Mouse (Mus musculus): ENCODE measurements around the gene Rab31. TPM values are rescaled to one million over a fixed set of nuclear protein-coding genes. Genes with fewer than 3 reads are reported as not detected.

Rab31 gene
- polyA plus RNA-seq, 1 experiment = 48.9 TPM

DNA sequence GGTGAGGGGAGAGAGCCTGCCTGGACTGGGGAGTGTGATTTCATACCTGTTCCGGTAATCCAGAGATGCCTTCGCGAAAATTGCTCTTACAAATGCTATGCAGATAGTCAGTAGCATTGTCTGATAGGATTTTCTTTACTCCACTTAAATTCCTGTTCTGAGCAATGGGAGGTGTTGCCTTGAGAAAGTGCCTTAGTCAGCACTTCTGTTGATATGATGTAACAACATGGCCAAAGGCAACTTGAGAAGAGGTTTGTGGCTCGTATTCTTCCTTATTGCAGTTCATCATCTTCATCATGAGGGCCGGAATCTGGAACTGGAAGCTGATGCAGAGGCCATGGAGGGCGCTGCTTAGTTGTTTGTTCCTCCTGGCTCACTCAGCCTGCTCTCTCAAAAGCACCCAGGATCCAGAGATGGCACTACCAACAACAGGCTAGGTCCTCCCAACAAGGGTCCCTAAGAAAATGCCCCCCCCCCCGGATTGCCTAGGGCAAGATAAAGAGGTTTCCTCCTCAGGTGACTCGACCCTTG lies 12.1 kb upstream of the Rab31 start:
- TF ChIP-seq CTCF (IDR thresholded peaks at IDR 0.05; ENCODE audit: insufficient read depth, low read length) (no peak), POLR2A (IDR thresholded peaks at IDR 0.05; ENCODE audit: borderline replicate concordance, extremely low read depth, low read depth, low read length) (no peak)
- Histone ChIP-seq H3K4me1 (ENCODE audit: control insufficient read depth, insufficient read depth, low read length) (peaks cover 15% of the 10 kb centered on the region), H3K4me3 (replicated peaks; ENCODE audit: extremely low read depth, low read depth, low read length) (peak overlapping the region; percentile 9)
- DNase-seq = no peak
- 57% methylated on average over 8 of the region's 8 CpGs for WGBS

DNA sequence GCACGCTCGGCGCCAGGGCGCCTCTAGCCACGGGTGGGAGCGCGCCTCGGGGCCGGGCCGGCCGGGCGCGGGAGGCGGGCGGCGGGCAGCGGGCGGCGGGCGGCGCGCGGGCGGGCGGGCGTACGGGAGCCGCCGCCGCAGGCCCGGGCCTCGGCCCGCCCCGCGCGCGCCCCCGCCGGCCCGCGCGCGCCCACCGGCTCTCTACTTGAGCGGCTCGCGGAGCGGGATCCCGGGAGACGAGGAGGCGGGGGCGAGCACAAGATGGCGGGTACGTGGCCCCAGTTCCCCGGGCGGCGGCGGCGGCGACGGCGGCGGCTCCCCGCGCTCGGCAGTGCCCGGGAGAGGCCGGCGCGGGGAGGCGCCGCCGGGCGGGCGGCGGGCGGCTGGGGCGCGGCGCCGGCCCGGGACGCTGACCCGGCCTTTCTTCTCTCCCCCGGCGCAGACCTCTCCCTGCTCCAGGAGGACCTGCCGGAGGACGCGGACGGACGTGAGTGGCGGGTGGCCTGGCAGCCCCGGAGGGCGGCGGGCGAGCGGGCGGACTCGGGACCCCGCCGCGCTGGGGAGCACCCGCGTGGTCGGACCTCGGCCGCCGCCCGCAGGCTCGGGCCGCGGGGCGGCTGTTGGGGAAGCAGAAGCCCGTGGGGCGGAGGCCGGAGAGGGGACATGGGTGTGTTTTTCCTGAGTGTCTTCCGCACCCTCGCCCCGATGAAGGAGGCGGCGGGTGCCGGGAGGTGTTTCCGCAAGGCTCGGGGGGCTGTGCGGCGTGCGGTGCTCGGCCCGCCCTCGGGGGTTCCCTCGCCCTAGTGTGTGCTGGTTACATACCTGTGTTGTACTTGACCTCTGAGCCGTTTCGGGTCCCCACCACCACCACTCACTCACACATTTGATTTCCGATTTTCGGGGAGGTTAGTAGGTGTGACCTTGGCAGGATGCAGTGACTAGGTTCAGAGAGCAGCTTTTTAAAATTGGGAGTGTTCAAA lies 10.9 kb upstream of the Rab31 start:
- peak overlapping the region; percentile 83 for H3K4me3 ChIP-seq (replicated peaks; ENCODE audit: extremely low read depth, low read depth, low read length)
- WGBS = 2% methylated on average over 90 of the region's 135 CpGs
- H3K4me1 ChIP-seq (ENCODE audit: control insufficient read depth, insufficient read depth, low read length) = peaks cover 12% of the 10 kb centered on the region
- DNase-seq = peak; percentile 72
- TF ChIP-seq POLR2A (IDR thresholded peaks at IDR 0.05; ENCODE audit: borderline replicate concordance, extremely low read depth, low read depth, low read length) (0 out of 2 replicates have a peak, but pooled peaks have one; percentile 17), CTCF (IDR thresholded peaks at IDR 0.05; ENCODE audit: insufficient read depth, low read length) (no peak)

DNA sequence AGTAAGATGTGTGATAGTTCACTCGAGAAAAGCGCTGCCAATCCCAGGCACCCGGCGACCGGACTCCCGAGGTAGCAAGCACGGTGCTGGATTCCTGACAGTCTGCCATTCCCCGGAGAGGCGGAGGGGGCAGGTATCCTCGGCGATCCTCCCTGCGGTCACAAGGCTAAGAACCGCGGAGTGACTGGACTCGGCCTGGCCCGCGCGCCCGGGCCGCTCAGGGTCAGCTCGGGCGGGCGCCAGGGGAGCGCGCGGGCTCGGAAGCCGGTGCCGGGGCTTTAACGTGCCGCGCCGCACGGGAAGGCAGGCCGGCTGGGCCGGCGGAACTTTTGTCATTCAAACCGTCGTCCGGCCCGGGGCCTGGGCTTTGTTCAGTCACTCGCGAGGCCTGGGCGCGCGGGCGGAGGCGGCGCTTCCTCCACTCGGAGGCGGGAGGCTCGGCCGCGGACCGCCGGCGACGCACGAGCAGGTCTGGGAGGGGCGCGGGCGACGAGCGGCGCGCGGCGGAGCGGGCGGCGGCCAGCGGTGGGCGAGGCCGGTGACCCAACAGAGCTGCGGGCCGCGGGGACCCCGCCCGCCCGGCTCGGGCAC lies 10.1 kb upstream of the Rab31 start, which contains the start of gene Ppp4r1:
TSS of gene Ppp4r1 (plus strand) at position 23 of the 591 bp plus-strand sequence.
- WGBS = under 1% methylated on average over 70 of the region's 81 CpGs

DNA sequence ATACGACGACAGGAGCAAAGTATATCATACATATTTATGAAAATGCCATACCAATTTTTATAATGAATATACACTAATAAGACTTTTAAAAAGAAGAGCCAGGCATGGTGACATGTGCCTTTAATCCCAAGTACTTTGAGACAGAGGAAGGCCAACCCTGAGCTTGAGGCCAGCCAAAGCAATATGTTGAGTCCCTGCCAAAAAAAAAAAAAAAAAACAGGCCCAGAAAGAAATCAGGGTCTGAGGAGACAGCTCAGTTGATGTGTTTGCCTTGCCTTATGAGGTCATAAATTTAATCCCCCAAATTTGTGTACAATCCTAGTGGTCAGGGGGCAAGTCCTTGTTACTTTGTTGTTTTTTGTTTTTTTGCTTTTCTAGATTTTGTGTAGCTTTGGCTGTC lies 8.4 kb upstream of the Rab31 start:
- TF ChIP-seq CTCF (IDR thresholded peaks at IDR 0.05; ENCODE audit: insufficient read depth, low read length) = no peak
- no peak for DNase-seq
- 85% methylated on average over 2 of the region's 2 CpGs for WGBS
- Histone ChIP-seq H3K4me3 (replicated peaks; ENCODE audit: extremely low read depth, low read depth, low read length) (no peak overlapping the region), H3K4me1 (ENCODE audit: control insufficient read depth, insufficient read depth, low read length) (peaks cover 10% of the 10 kb centered on the region)

More for the DNA sequence above, 10.1 kb upstream of the Rab31 start, which contains the start of gene Ppp4r1:
- DNase-seq = peak; percentile 84
- Histone ChIP-seq H3K4me3 (replicated peaks; ENCODE audit: extremely low read depth, low read depth, low read length) (peak within 1 kb of the TSS; percentile 83), H3K4me1 (ENCODE audit: control insufficient read depth, insufficient read depth, low read length) (peaks cover 12% of the 10 kb centered on the region)
- TF ChIP-seq CTCF (IDR thresholded peaks at IDR 0.05; ENCODE audit: insufficient read depth, low read length) (0 out of 2 replicates have a peak, but pooled peaks have one; percentile 1), POLR2A (IDR thresholded peaks at IDR 0.05; ENCODE audit: borderline replicate concordance, extremely low read depth, low read depth, low read length) (0 out of 2 replicates have a peak, but pooled peaks have one; percentile 27)

DNA sequence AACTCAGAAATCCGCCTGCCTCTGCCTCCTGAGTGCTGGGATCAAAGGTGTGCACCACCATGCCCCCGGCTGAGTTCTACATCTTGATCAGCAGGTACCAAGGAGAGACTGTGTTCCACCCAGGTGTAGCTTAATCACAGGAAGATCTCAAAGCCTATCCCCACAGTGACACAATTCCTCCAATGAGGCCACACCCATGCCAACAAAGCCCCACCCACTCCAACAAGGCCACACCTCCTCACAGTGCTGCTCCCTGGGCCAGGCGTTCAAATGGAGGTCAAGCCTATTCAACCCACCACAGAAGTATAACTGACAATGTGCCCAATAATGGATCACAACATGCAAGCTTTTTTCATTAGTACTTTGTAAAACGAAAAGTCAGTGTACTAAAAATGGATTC lies 4.9 kb upstream of the Rab31 start:
- no peak for DNase-seq
- Histone ChIP-seq H3K4me1 (ENCODE audit: control insufficient read depth, insufficient read depth, low read length) (peaks cover 5% of the 10 kb centered on the region), H3K4me3 (replicated peaks; ENCODE audit: extremely low read depth, low read depth, low read length) (no peak overlapping the region)
- TF ChIP-seq CTCF (IDR thresholded peaks at IDR 0.05; ENCODE audit: insufficient read depth, low read length) (no peak), POLR2A (IDR thresholded peaks at IDR 0.05; ENCODE audit: borderline replicate concordance, extremely low read depth, low read depth, low read length) (no peak)
- 85% methylated on average over 4 of the region's 4 CpGs for WGBS

DNA sequence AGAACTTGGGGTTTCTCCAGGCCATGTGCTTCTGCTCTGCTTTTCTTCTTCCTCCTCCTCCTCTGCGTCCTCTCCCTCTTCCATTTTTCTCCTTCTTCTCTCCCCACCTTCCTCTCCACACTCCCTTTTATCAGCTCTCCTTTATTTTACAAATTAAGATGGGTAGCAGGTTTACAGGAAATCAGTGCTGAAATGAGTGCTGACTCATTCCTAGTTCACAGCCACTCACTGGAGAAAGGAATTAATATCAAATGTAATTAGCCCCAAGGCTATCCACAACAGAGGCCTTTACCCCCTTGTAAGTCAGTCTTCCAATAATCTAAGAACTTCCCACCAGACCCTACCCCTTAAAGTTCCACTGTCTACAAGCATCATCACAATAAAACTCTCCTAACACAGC lies 3.7 kb upstream of the Rab31 start:
- DNase-seq = no peak
- H3K4me3 ChIP-seq (replicated peaks; ENCODE audit: extremely low read depth, low read depth, low read length) = no peak overlapping the region
- TF ChIP-seq POLR2A (IDR thresholded peaks at IDR 0.05; ENCODE audit: borderline replicate concordance, extremely low read depth, low read depth, low read length) (no peak), CTCF (IDR thresholded peaks at IDR 0.05; ENCODE audit: insufficient read depth, low read length) (no peak)
- WGBS = 90% methylated on average over 1 of the region's 1 CpGs
- H3K4me1 ChIP-seq (ENCODE audit: control insufficient read depth, insufficient read depth, low read length) = no peaks in the 10 kb centered on the region; the same call in none of the 2 replicates

DNA sequence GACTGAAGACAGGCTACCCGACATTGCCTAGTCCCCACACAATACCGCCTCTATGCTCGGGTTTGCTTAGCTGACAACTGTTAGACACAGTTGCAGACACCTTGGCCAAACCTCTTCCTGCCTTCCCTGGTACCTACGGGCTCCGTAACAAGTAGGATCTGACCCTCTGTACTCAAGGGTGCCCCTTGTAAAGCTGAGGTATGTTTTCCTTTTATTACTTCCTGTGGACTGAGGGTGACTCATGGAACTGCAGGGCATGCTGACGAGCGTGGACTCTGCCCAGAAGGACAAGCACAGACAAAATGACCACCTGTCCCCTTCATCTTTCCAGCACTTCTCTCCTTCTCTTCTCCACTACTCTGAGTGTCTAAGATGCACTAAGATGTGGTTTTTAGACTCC lies 1.9 kb upstream of the Rab31 start:
- TF ChIP-seq CTCF (IDR thresholded peaks at IDR 0.05; ENCODE audit: insufficient read depth, low read length) (no peak), POLR2A (IDR thresholded peaks at IDR 0.05; ENCODE audit: borderline replicate concordance, extremely low read depth, low read depth, low read length) (no peak)
- Histone ChIP-seq H3K4me3 (replicated peaks; ENCODE audit: extremely low read depth, low read depth, low read length) (no peak overlapping the region), H3K4me1 (ENCODE audit: control insufficient read depth, insufficient read depth, low read length) (peaks cover under 1% of the 10 kb centered on the region)
- no peak for DNase-seq
- 47% methylated on average over 7 of the region's 7 CpGs for WGBS

DNA sequence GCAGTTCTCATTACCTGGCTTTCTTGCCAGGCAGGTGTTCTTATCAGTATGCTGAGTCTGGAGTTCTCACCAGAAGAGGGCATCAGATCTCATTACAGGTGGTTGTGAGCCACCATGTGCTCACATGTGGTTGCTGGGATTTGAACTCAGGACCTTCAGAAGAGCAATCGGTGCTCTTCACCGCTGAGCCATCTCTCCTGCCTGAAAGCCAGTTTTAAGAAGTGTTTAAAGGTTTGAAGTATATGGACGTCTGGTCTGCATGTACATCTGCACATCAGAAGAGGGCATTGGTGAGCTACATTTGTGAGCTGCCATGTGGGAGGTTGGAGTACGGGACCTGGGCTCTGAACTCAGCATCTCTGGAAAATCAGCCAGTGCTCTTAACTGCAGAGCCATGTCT lies 1.1 kb upstream of the Rab31 start:
- TF ChIP-seq CTCF (IDR thresholded peaks at IDR 0.05; ENCODE audit: insufficient read depth, low read length) (peak; percentile 8; the same call in 1 of the 2 replicates), POLR2A (IDR thresholded peaks at IDR 0.05; ENCODE audit: borderline replicate concordance, extremely low read depth, low read depth, low read length) (no peak)
- DNase-seq = no peak
- 65% methylated on average over 4 of the region's 4 CpGs for WGBS
- Histone ChIP-seq H3K4me3 (replicated peaks; ENCODE audit: extremely low read depth, low read depth, low read length) (no peak overlapping the region), H3K4me1 (ENCODE audit: control insufficient read depth, insufficient read depth, low read length) (peaks cover 7% of the 10 kb centered on the region)

All from lung, adult 2 months (tissue).